Mouse (Mus musculus): ENCODE data around the gene Tmem29. TPM values are rescaled to one million over a fixed set of nuclear protein-coding genes. Genes with fewer than 3 reads are reported as not detected.

Gene Tmem29
- polyA plus RNA-seq, 1 experiment from 2014 or later = 17.9 TPM

GRCm38 (mm10) chrX:150440505-150441338, 18.2 kb downstream of the Tmem29 start:
- Histone ChIP-seq H3K9ac (peak overlapping the region; percentile 75), H3K36me3 (no peaks in the 10 kb centered on the region), H3K4me3 (peak overlapping the region; percentile 52), H3K27ac (replicated peaks) (no peak overlapping the region), H3K4me2 (peak overlapping the region; percentile 69), H3K27me3 (replicated peaks) (no peaks in the 10 kb centered on the region), H3K4me1 (no peaks in the 10 kb centered on the region), H3K9me3 (no peaks in the 10 kb centered on the region)
- WGBS = 25% methylated on average over 18 of the region's 18 CpGs
- ATAC-seq (ENCODE audit: extremely low read depth, insufficient number of reproducible peaks, low FRiP score, low TSS enrichment) = no peak

- Histone ChIP-seq H3K36me3 (no peaks in the 10 kb centered on the region), H3K27me3 (replicated peaks) (no peaks in the 10 kb centered on the region), H3K4me3 (no peak overlapping the region), H3K4me2 (no peak overlapping the region), H3K27ac (replicated peaks) (no peak overlapping the region), H3K9me3 (no peaks in the 10 kb centered on the region), H3K4me1 (no peaks in the 10 kb centered on the region), H3K9ac (no peak overlapping the region)
- no peak for ATAC-seq (ENCODE audit: extremely low read depth, insufficient number of reproducible peaks, low FRiP score, low TSS enrichment)
- 75% methylated on average over 2 of the region's 2 CpGs for WGBS
These were observed 22.6 kb downstream of the Tmem29 start for GRCm38 (mm10) chrX:150436373-150436772.

DNA sequence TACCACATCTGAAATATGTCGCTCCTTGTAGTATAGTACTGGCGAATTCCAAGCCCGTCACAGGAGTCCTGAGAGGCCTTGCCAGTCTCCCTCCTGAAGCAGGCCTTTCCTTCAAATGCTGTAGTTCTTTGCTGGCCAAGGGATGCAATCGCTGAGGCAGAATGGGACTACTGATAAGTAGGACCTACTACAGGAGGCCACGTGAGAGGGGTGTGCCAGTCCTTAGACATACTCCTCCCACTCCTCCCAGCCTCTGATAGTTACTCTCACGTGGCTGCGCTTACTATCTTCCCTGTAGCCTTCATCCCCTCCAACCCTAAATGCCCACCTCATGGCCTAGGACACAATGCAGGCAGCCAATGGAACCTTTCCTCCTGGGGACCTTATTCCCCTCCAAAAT, 23.6 kb downstream of the Tmem29 start:
- Histone ChIP-seq H3K4me3 (no peak overlapping the region), H3K27ac (replicated peaks) (no peak overlapping the region), H3K4me1 (no peaks in the 10 kb centered on the region), H3K9ac (no peak overlapping the region), H3K27me3 (replicated peaks) (no peaks in the 10 kb centered on the region), H3K4me2 (no peak overlapping the region), H3K36me3 (no peaks in the 10 kb centered on the region), H3K9me3 (no peaks in the 10 kb centered on the region)
- WGBS = 63% methylated on average over 7 of the region's 7 CpGs
- no peak for ATAC-seq (ENCODE audit: extremely low read depth, insufficient number of reproducible peaks, low FRiP score, low TSS enrichment)

- H3K36me3 ChIP-seq = 0 out of 2 replicates have a peak, but pooled peaks cover 5% of the 10 kb centered on the region
- no peak overlapping the region for H3K27ac ChIP-seq (replicated peaks)
- H3K4me3 ChIP-seq = no peak overlapping the region
- ATAC-seq (ENCODE audit: extremely low read depth, insufficient number of reproducible peaks, low FRiP score, low TSS enrichment) = no peak
- H3K27me3 ChIP-seq (replicated peaks) = no peaks in the 10 kb centered on the region
- H3K4me1 ChIP-seq = no peaks in the 10 kb centered on the region
- H3K9me3 ChIP-seq = no peaks in the 10 kb centered on the region
- no peak overlapping the region for H3K9ac ChIP-seq
- no peak overlapping the region for H3K4me2 ChIP-seq
- 87% methylated on average over 4 of the region's 4 CpGs for WGBS
These were observed 45.4 kb downstream of the Tmem29 start for GRCm38 (mm10) chrX:150413505-150413904.

Other genes with a start within 250 kb of the Tmem29 start
- 180 and 307 TPM in 2 replicates for gene Alas2, start 88.2 kb upstream of the Tmem29 start, polyA plus RNA-seq (2015; fragmentation: Nextera tagmentation; extraction: Ambion mirVana)
- gene Pfkfb1, start 129.1 kb upstream of the Tmem29 start, polyA plus RNA-seq (2015; fragmentation: Nextera tagmentation; extraction: Ambion mirVana) = 5.3 and 5.7 TPM in 2 replicates
- gene Apex2, start 130.7 kb upstream of the Tmem29 start, polyA plus RNA-seq (2015; fragmentation: Nextera tagmentation; extraction: Ambion mirVana) = 12.8 TPM in 2 replicates
- gene Tro, start 198.4 kb upstream of the Tmem29 start, polyA plus RNA-seq (2015; fragmentation: Nextera tagmentation; extraction: Ambion mirVana) = 17.6 and 18.6 TPM in 2 replicates